In the genomic region with DNA sequence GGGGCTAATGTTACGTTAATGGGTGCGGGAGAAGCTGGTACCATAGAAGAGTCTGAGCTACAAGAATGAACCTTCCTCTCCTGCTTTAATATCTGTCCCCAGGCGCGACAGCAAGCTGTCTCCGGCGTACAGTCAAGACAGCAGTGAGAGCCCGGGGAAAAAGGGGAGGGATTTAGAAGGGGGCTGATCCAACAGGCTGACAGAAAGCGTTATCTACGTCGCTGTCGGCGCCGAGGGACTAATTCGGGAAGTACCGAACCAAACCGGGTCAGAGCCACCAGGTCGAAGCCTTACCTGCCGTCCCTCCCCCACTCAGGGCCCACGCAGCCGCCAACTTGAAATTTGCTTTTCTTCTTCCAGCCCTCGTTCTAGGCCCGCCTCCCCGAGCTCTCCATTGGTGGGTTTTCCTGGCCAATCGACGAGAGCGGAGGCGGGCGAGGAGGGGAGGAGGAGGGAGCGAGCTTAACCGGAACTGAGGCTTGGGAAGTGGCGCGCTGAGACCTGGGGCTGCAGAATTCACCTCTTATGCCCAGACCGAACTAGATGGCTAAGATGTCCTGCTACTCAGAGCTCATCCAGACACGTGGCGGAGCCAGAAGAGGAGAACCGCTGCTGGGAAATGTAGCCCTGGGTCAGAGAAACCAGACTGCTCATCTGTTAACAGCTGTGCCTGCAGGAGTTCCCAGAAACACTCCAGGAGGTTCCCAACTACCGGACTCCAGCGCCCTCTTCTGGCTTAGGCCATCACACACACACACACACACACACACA, we compare ENCODE assay signal across 8 mouse cellular contexts. TPM values are rescaled to one million over a fixed set of nuclear protein-coding genes. Genes with fewer than 3 reads are reported as not detected.
DNase-seq lines count a peak whose midpoint lies in the region; ATAC-seq and TF ChIP-seq lines count a peak whose summit lies in the region.

A gene (minus strand): TSS at position 392 of the 771 bp plus-strand sequence.

- peak within 1 kb of the TSS; percentile 79 for H3K4me2 ChIP-seq in forebrain, embryonic 15.5 days (replicated peaks)
- H3K4me2 ChIP-seq in lung, embryonic 14.5 days, result peak within 1 kb of the TSS; percentile 80

- TF ChIP-seq POLR2A in olfactory bulb, adult 2 months (IDR thresholded peaks at IDR 0.05; ENCODE audit: insufficient read depth, low read depth, low read length), result no peak
- peak; percentile 63; the same call in 1 of the 2 replicates for TF ChIP-seq POLR2A in thymus, adult 2 months (IDR thresholded peaks at IDR 0.05; ENCODE audit: control insufficient read depth, extremely low read depth, insufficient read depth, low read length, poor library complexity)

- peak within 1 kb of the TSS; percentile 70 for H3K4me3 ChIP-seq in forebrain, embryonic 15.5 days
- peak within 1 kb of the TSS; percentile 86 for H3K4me3 ChIP-seq in layer of hippocampus, adult 2 months
- H3K4me3 ChIP-seq in lung, embryonic 14.5 days (ENCODE audit: low read depth, low read length), result peak within 1 kb of the TSS; percentile 64
- H3K4me3 ChIP-seq in olfactory bulb, adult 2 months (ENCODE audit: insufficient read depth, low read depth, low read length), result peak within 1 kb of the TSS; percentile 89
- peak within 1 kb of the TSS; percentile 94 for H3K4me3 ChIP-seq in thymus, adult 2 months (ENCODE audit: control insufficient read depth, insufficient read depth, low read length)

- peak within 1 kb of the TSS; percentile 85 for H3K27ac ChIP-seq in forebrain, embryonic 15.5 days (replicated peaks)
- H3K27ac ChIP-seq in layer of hippocampus, adult 2 months, result peak within 1 kb of the TSS; percentile 96
- H3K27ac ChIP-seq in lung, embryonic 14.5 days (ENCODE audit: low read depth), result peak within 1 kb of the TSS; percentile 84
- peak within 1 kb of the TSS; percentile 96 for H3K27ac ChIP-seq in olfactory bulb, adult 2 months (ENCODE audit: insufficient read depth, low read depth, low read length)
- peak within 1 kb of the TSS; percentile 27; the same call in 1 of the 2 replicates for H3K27ac ChIP-seq in thymus, adult 2 months (ENCODE audit: control insufficient read depth, insufficient read depth, low read length)

- intact Hi-C loops in heart, postnatal 25 days (cut with DNase I), result no loop called here

- ATAC-seq in forebrain, embryonic 15.5 days (replicated peaks), result peak; percentile 86
- ATAC-seq in lung, embryonic 14.5 days (ENCODE audit: insufficient read depth), result peak; percentile 87

- no peaks in the 10 kb centered on the region for H3K27me3 ChIP-seq in forebrain, embryonic 15.5 days
- H3K27me3 ChIP-seq in lung, embryonic 14.5 days (ENCODE audit: insufficient read depth, low read length), result peaks cover 31% of the 10 kb centered on the region
- H3K27me3 ChIP-seq in thymus, adult 2 months (ENCODE audit: control insufficient read depth, insufficient read depth, low read length), result peaks cover 29% of the 10 kb centered on the region; the same call in 1 of the 2 replicates

- peaks cover 55% of the 10 kb centered on the region for H3K4me1 ChIP-seq in forebrain, embryonic 15.5 days
- peaks cover 8% of the 10 kb centered on the region; the same call in 1 of the 2 replicates for H3K4me1 ChIP-seq in lung, embryonic 14.5 days (ENCODE audit: insufficient read depth)
- peaks cover 20% of the 10 kb centered on the region for H3K4me1 ChIP-seq in olfactory bulb, adult 2 months (ENCODE audit: control insufficient read depth, insufficient read depth, low read length)
- peaks cover 29% of the 10 kb centered on the region for H3K4me1 ChIP-seq in thymus, adult 2 months (replicated peaks; ENCODE audit: control insufficient read depth, insufficient read depth, low read length)

- H3K9me3 ChIP-seq in forebrain, embryonic 15.5 days, result no peaks in the 10 kb centered on the region
- H3K9me3 ChIP-seq in lung, embryonic 14.5 days (ENCODE audit: low read depth, low read length), result no peaks in the 10 kb centered on the region

- under 1% methylated on average over 38 of the region's 38 CpGs for WGBS in forebrain, embryonic 15.5 days
- WGBS in lung, embryonic 14.5 days, result under 1% methylated on average over 36 of the region's 38 CpGs
- 0% methylated on average over 38 of the region's 38 CpGs for WGBS in olfactory bulb, adult 2 months
- WGBS in thymus, adult 2 months, result 1% methylated on average over 38 of the region's 38 CpGs

- peak; percentile 23 for TF ChIP-seq CTCF in layer of hippocampus, adult 2 months (conservative IDR thresholded peaks at IDR 0.05)
- peak; percentile 45 for TF ChIP-seq CTCF in lung, embryonic 14.5 days (IDR thresholded peaks at IDR 0.05; ENCODE audit: low read depth)
- TF ChIP-seq CTCF in olfactory bulb, adult 2 months (IDR thresholded peaks at IDR 0.05; ENCODE audit: insufficient read depth, low read depth, low read length), result no peak
- 0 out of 2 replicates have a peak, but pooled peaks have one; percentile 49 for TF ChIP-seq CTCF in thymus, adult 2 months (IDR thresholded peaks at IDR 0.05; ENCODE audit: borderline replicate concordance, control insufficient read depth, extremely low read depth, insufficient read depth, low read length, poor library complexity)

- H3K9ac ChIP-seq in forebrain, embryonic 15.5 days (replicated peaks), result peak within 1 kb of the TSS; percentile 76
- H3K9ac ChIP-seq in lung, embryonic 14.5 days, result peak within 1 kb of the TSS; percentile 71

- no peaks in the 10 kb centered on the region for H3K36me3 ChIP-seq in forebrain, embryonic 15.5 days
- H3K36me3 ChIP-seq in lung, embryonic 14.5 days (ENCODE audit: insufficient read depth), result no peaks in the 10 kb centered on the region
- no peaks in the 10 kb centered on the region for H3K36me3 ChIP-seq in thymus, adult 2 months (ENCODE audit: control insufficient read depth, insufficient read depth, low read length)

- peak; percentile 95 for DNase-seq in ES-CJ7 (ENCODE audit: low read depth, low spot score)
- DNase-seq in cerebellum, adult 11 months, result peak; percentile 95
- DNase-seq in heart, postnatal 25 days (ENCODE audit: low spot score), result peak; percentile 92
- peak; percentile 89 to 93 for DNase-seq in layer of hippocampus, adult 2 months (ENCODE audit: low spot score in 2 of 2)
- DNase-seq in lung, embryonic 14.5 days, result peak; percentile 96
- peak; percentile 96 for DNase-seq in thymus, adult 2 months

RNA-seq across cellular contexts. Expression of the gene that starts here (rescaled TPM):
- polyA plus RNA-seq in forebrain, embryonic 15.5 days (2015; fragmentation: Nextera tagmentation; extraction: Ambion mirVana), result 42.4 and 45.3 TPM in 2 replicates
- 10 to 100 TPM; 25.2 to 25.9 TPM for total RNA-seq in heart, postnatal 25 days (2021)
- 10 to 100 TPM; 32.1 to 34.4 TPM for total RNA-seq in layer of hippocampus, adult 2 months (2021)
- polyA plus RNA-seq in lung, embryonic 14.5 days (2014; fragmentation: Nextera tagmentation; extraction: Ambion mirVana), result 17.8 and 22.9 TPM in 2 replicates
- not detected in 2 replicates for polyA plus RNA-seq in olfactory bulb, adult 2 months (2012; ENCODE audit: insufficient read depth, insufficient read length, low replicate concordance, missing spikeins)
- polyA plus RNA-seq in thymus, adult 2 months (2012; rRNA removed), result 17.8 and 18.2 TPM in 2 replicates

Comparison
In these comparisons a context has a peak if more than half of its experiments do, and no peak if none do; other contexts are left out.
1. Peak in every context shown above with its lines: DNase-seq, ATAC-seq, H3K4me3 ChIP-seq and H3K27ac ChIP-seq.
2. RNA of the gene that starts here (polyA plus RNA-seq): 42.4 to 45.3 TPM in forebrain, embryonic 15.5 days, 17.8 to 22.9 TPM in lung, embryonic 14.5 days and 17.8 to 18.2 TPM in thymus, adult 2 months; not detected in olfactory bulb, adult 2 months; every median in the first group is over 10 times any median in the second.
3. H3K27ac ChIP-seq: peak in every context shown above with its lines; median percentile 96 in layer of hippocampus, adult 2 months; 96 in olfactory bulb, adult 2 months; 85 in forebrain, embryonic 15.5 days; 84 in lung, embryonic 14.5 days; 27 in thymus, adult 2 months.